Mouse (Mus musculus): Measurements from ENCODE around the gene Sike1.

Sike1 gene

GRCm38 (mm10) chr3:102995605-102996321 is at the start of gene Sike1:
Sike1 (plus strand) TSS chr3:102995708.
- no peak for TF ChIP-seq POU5F1 (IDR thresholded peaks at IDR 0.05; ENCODE audit: borderline replicate concordance, low read length)
- no peak for TF ChIP-seq CTCF (conservative IDR thresholded peaks at IDR 0.05; ENCODE audit: low read length)
- TF ChIP-seq NANOG (IDR thresholded peaks at IDR 0.05; ENCODE audit: borderline replicate concordance, low read length): no peak
- Histone ChIP-seq H3K36me3 (ENCODE audit: insufficient read depth, low read length) (peaks cover 35% of the 10 kb centered on the region), H3K4me1 (replicated peaks; ENCODE audit: low read depth, low read length) (peaks cover 51% of the 10 kb centered on the region), H3K27me3 (ENCODE audit: insufficient read depth, low read length) (no peaks in the 10 kb centered on the region), H3K4me3 (replicated peaks; ENCODE audit: low read length) (peak within 1 kb of the TSS; percentile 82), H3K9me3 (ENCODE audit: low read length) (no peaks in the 10 kb centered on the region)

- Histone ChIP-seq H3K27me3 (ENCODE audit: insufficient read depth, low read length) (no peaks in the 10 kb centered on the region), H3K36me3 (ENCODE audit: insufficient read depth, low read length) (no peaks in the 10 kb centered on the region), H3K4me3 (replicated peaks; ENCODE audit: low read length) (no peak overlapping the region), H3K4me1 (replicated peaks; ENCODE audit: low read depth, low read length) (0 out of 2 replicates have a peak, but pooled peaks cover 4% of the 10 kb centered on the region), H3K9me3 (ENCODE audit: low read length) (no peaks in the 10 kb centered on the region)
- TF ChIP-seq POU5F1 (IDR thresholded peaks at IDR 0.05; ENCODE audit: borderline replicate concordance, low read length): no peak
- no peak for TF ChIP-seq NANOG (IDR thresholded peaks at IDR 0.05; ENCODE audit: borderline replicate concordance, low read length)
- TF ChIP-seq CTCF (conservative IDR thresholded peaks at IDR 0.05; ENCODE audit: low read length): no peak
Measured at GRCm38 (mm10) chr3:102946312-102946711, 49.2 kb upstream of the Sike1 start.

GRCm38 (mm10) chr3:102946861-102947260 is 48.6 kb upstream of the Sike1 start:
- no peaks in the 10 kb centered on the region for H3K27me3 ChIP-seq (ENCODE audit: insufficient read depth, low read length)
- no peaks in the 10 kb centered on the region for H3K9me3 ChIP-seq (ENCODE audit: low read length)
- 0 out of 2 replicates have a peak, but pooled peaks cover 4% of the 10 kb centered on the region for H3K4me1 ChIP-seq (replicated peaks; ENCODE audit: low read depth, low read length)
- TF ChIP-seq POU5F1 (IDR thresholded peaks at IDR 0.05; ENCODE audit: borderline replicate concordance, low read length): no peak
- TF ChIP-seq CTCF (conservative IDR thresholded peaks at IDR 0.05; ENCODE audit: low read length): no peak
- TF ChIP-seq NANOG (IDR thresholded peaks at IDR 0.05; ENCODE audit: borderline replicate concordance, low read length): no peak
- H3K4me3 ChIP-seq (replicated peaks; ENCODE audit: low read length): no peak overlapping the region
- H3K36me3 ChIP-seq (ENCODE audit: insufficient read depth, low read length): no peaks in the 10 kb centered on the region

- H3K9me3 ChIP-seq (ENCODE audit: low read length): no peaks in the 10 kb centered on the region
- 0 out of 2 replicates have a peak, but pooled peaks cover 2% of the 10 kb centered on the region for H3K4me1 ChIP-seq (replicated peaks; ENCODE audit: low read depth, low read length)
- H3K4me3 ChIP-seq (replicated peaks; ENCODE audit: low read length): no peak overlapping the region
- TF ChIP-seq POU5F1 (IDR thresholded peaks at IDR 0.05; ENCODE audit: borderline replicate concordance, low read length) (no peak), NANOG (IDR thresholded peaks at IDR 0.05; ENCODE audit: borderline replicate concordance, low read length) (no peak), CTCF (conservative IDR thresholded peaks at IDR 0.05; ENCODE audit: low read length) (no peak)
- H3K36me3 ChIP-seq (ENCODE audit: insufficient read depth, low read length): no peaks in the 10 kb centered on the region
- H3K27me3 ChIP-seq (ENCODE audit: insufficient read depth, low read length): 0 out of 2 replicates have a peak, but pooled peaks cover 2% of the 10 kb centered on the region
Measured at GRCm38 (mm10) chr3:102954476-102954875, 41.0 kb upstream of the Sike1 start.

GRCm38 (mm10) chr3:102955143-102955542 is 40.4 kb upstream of the Sike1 start:
- Histone ChIP-seq H3K27me3 (ENCODE audit: insufficient read depth, low read length) (0 out of 2 replicates have a peak, but pooled peaks cover 2% of the 10 kb centered on the region), H3K4me1 (replicated peaks; ENCODE audit: low read depth, low read length) (0 out of 2 replicates have a peak, but pooled peaks cover 2% of the 10 kb centered on the region), H3K9me3 (ENCODE audit: low read length) (no peaks in the 10 kb centered on the region), H3K36me3 (ENCODE audit: insufficient read depth, low read length) (no peaks in the 10 kb centered on the region), H3K4me3 (replicated peaks; ENCODE audit: low read length) (no peak overlapping the region)
- TF ChIP-seq CTCF (conservative IDR thresholded peaks at IDR 0.05; ENCODE audit: low read length): no peak
- no peak for TF ChIP-seq POU5F1 (IDR thresholded peaks at IDR 0.05; ENCODE audit: borderline replicate concordance, low read length)
- no peak for TF ChIP-seq NANOG (IDR thresholded peaks at IDR 0.05; ENCODE audit: borderline replicate concordance, low read length)

GRCm38 (mm10) chr3:102955596-102955995 is 39.9 kb upstream of the Sike1 start:
- H3K9me3 ChIP-seq (ENCODE audit: low read length): no peaks in the 10 kb centered on the region
- 0 out of 2 replicates have a peak, but pooled peaks cover 2% of the 10 kb centered on the region for H3K4me1 ChIP-seq (replicated peaks; ENCODE audit: low read depth, low read length)
- H3K4me3 ChIP-seq (replicated peaks; ENCODE audit: low read length): no peak overlapping the region
- H3K36me3 ChIP-seq (ENCODE audit: insufficient read depth, low read length): no peaks in the 10 kb centered on the region
- TF ChIP-seq NANOG (IDR thresholded peaks at IDR 0.05; ENCODE audit: borderline replicate concordance, low read length): no peak
- TF ChIP-seq POU5F1 (IDR thresholded peaks at IDR 0.05; ENCODE audit: borderline replicate concordance, low read length): no peak
- no peak for TF ChIP-seq CTCF (conservative IDR thresholded peaks at IDR 0.05; ENCODE audit: low read length)
- H3K27me3 ChIP-seq (ENCODE audit: insufficient read depth, low read length): 0 out of 2 replicates have a peak, but pooled peaks cover 2% of the 10 kb centered on the region

- no peaks in the 10 kb centered on the region for H3K4me1 ChIP-seq (replicated peaks; ENCODE audit: low read depth, low read length)
- no peaks in the 10 kb centered on the region for H3K27me3 ChIP-seq (ENCODE audit: insufficient read depth, low read length)
- H3K4me3 ChIP-seq (replicated peaks; ENCODE audit: low read length): no peak within 1 kb of the TSS
- no peaks in the 10 kb centered on the region for H3K36me3 ChIP-seq (ENCODE audit: insufficient read depth, low read length)
- H3K9me3 ChIP-seq (ENCODE audit: low read length): no peaks in the 10 kb centered on the region
- no peak for TF ChIP-seq NANOG (IDR thresholded peaks at IDR 0.05; ENCODE audit: borderline replicate concordance, low read length)
- TF ChIP-seq CTCF (conservative IDR thresholded peaks at IDR 0.05; ENCODE audit: low read length): no peak
- no peak for TF ChIP-seq POU5F1 (IDR thresholded peaks at IDR 0.05; ENCODE audit: borderline replicate concordance, low read length)
Measured at GRCm38 (mm10) chr3:102964033-102964432, 31.5 kb upstream of the Sike1 start, which contains the start of gene Nr1h5. Nr1h5 (minus strand) TSS chr3:102964133.

GRCm38 (mm10) chr3:102970067-102970466 is 25.4 kb upstream of the Sike1 start:
- no peak overlapping the region for H3K4me3 ChIP-seq (replicated peaks; ENCODE audit: low read length)

More at GRCm38 (mm10) chr3:102970067-102970466, 25.4 kb upstream of the Sike1 start:
- H3K9me3 ChIP-seq (ENCODE audit: low read length): no peaks in the 10 kb centered on the region
- H3K27me3 ChIP-seq (ENCODE audit: insufficient read depth, low read length): no peaks in the 10 kb centered on the region
- TF ChIP-seq CTCF (conservative IDR thresholded peaks at IDR 0.05; ENCODE audit: low read length): no peak
- no peak for TF ChIP-seq POU5F1 (IDR thresholded peaks at IDR 0.05; ENCODE audit: borderline replicate concordance, low read length)
- no peak for TF ChIP-seq NANOG (IDR thresholded peaks at IDR 0.05; ENCODE audit: borderline replicate concordance, low read length)
- no peaks in the 10 kb centered on the region for H3K36me3 ChIP-seq (ENCODE audit: insufficient read depth, low read length)
- H3K4me1 ChIP-seq (replicated peaks; ENCODE audit: low read depth, low read length): peaks cover 16% of the 10 kb centered on the region
